Mouse (Mus musculus) lung, postnatal 36 days (tissue): ENCODE measurements around the gene Cdh3.

Experiments
- DNase-seq: peaks from one replicate; pipeline ENCODE4 v3.0.0; 2022; ENCODE audit warnings: mixed read lengths

The Cdh3 gene

GRCm38 (mm10) chr8:106527241-106528036, 16.7 kb downstream of the Cdh3 start:
- no peak for DNase-seq

DNA sequence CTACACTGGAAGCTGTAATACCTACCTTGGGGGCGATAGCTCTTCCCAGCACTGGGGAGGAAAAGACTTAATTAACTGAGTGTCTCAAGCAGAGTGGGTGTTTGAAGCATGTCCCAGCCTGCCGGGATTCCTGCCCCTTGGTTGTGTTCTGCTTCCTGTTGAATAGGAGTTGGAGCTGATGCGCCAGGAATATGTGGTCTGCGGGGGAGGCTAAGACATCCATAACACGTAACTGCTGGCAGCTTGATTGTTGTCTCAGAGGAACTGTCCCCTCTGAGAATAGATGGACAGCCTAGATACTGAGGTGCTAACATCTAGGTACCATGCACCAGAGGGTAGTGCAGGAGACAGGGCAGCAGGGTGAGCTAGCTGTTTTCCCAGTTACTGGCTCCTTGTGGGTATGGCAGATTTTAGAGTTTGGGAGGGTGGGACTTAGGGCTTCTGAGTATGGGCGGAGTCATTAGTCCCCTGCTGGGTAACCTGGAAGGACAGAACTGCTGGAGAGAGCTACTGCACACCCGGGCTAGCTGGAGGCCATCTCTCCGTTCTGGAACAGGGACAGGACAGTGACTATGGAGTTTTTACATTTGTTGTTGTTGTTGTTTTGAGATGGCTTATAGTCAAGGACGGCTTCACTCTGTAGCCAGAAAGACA, 18.0 kb downstream of the Cdh3 start:
- no peak for DNase-seq

GRCm38 (mm10) chr8:106529885-106530482, 19.3 kb downstream of the Cdh3 start:
- no peak for DNase-seq

- DNase-seq = peak; percentile 27
These were observed 19.9 kb downstream of the Cdh3 start for GRCm38 (mm10) chr8:106530566-106530965.

DNA sequence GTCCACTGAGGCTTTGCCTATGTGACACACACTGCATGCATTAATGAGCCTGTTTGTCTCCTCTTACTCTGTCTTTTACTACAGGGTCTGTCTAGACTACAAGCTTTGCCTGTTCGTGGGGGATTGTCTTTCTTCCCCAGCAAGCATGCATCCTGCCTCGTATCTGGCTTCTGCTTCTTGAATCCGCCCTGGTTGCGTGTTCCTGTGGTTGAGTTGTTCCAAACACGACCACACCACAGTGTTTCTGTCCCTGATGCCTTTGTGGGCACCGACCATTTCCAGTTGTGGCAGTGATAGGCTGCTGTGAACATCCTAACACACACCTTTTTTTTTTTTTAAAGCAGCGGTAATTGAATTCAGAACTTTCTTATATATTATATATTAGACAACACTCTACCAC, 23.0 kb downstream of the Cdh3 start:
- no peak for DNase-seq

DNA sequence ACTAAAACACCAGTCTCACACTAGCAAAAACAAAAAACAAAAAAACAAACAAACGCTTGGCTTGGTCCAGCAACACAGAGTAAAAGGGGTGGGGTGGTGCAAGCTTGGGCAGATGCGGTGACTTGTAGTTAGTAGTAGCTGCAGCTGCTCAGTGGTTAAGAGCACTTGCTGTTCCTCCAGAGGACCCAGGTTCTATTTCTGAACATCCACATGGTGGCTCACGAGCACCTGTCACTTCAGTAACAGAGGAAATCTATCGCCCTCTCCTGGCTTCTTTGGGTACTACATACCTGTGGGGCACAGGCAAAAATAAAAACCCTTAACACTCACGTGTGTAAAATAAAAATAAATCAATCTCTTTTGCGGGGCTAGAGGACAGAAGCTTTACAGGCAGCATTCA, 23.8 kb downstream of the Cdh3 start:
- peak; percentile 88 for DNase-seq

- DNase-seq = no peak
These were observed 24.8 kb downstream of the Cdh3 start for GRCm38 (mm10) chr8:106535448-106535847.

DNA sequence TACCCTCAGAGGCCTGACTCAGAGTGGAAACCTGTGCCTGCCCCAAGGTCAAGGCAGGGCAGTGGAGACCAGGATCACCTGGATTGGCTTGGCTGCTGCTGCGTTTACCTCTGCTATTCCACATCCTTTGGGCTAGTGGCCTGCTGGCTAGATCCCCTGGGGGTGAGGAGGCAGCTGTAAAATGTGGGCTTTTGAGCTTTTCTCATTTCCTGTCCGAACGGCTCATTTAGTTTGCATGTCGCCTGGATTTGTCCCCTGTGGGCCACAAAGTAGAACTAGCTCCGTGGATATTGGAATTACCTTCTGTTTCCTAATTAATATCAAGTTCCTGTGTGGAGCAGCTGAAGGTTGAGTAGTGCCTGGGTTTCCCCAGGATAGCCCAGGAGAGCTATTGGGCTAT, 28.5 kb downstream of the Cdh3 start:
- no peak for DNase-seq

GRCm38 (mm10) chr8:106541002-106541401, 30.3 kb downstream of the Cdh3 start:
- DNase-seq = no peak

- DNase-seq = no peak
These were observed 32.4 kb downstream of the Cdh3 start for GRCm38 (mm10) chr8:106543043-106543442.

DNA sequence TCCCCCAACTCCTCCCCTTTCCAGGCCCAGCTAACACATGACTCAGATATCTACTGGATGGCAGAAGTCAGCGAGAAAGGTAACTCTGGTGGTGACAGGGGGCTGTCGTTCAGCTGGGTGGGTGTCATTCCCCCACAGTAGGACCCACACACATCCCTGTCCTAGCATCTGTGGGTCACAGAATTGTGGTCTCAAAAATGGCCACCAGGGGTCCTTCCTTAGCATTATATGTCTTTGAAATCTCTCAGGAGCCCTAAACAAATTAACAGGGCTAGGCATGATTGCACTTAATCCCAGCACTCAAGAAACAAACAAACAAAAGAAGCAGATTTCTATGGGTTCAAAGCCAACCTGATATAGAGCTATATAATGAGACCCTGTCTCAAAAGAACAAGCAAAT, 34.5 kb downstream of the Cdh3 start:
- DNase-seq = peak; percentile 44

DNA sequence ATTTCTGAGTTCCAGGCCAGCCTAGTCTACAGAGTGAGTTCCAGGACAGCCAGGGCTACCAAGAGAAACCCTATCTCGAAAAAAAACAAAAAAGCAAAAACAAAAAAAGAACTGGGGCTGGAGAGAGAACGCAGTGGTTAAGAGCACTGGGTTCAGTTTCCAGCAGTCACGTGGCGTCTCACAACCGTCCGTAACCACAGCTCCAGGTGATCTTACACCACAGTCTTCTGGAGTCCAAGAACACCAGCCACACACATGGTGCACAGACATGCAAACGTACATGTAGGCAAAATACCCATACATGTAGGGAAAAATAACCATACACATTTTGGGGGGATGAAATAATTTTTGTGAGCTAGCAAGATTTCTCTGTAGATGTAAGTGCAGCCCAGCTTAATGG, 36.1 kb downstream of the Cdh3 start:
- DNase-seq = no peak

GRCm38 (mm10) chr8:106548366-106548936, 37.8 kb downstream of the Cdh3 start:
- DNase-seq = no peak

DNA sequence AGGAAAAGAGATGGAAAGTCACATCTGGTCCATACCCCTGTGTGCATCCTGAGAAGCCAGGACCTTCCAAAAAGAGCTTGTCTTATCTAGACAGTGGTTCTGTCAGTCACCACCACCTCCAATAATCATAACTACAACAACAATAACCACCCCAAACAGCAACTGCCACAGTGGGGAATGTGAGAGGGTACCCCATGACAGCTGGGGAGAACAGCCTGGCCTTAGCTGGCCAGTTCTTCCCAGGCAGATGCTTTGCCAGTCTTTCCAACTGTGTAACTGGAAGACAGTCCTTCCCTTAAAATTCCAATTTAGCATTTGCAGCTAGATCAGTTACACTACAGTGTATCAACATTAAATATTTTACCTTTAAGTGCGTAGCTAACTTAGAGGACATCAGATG, 40.2 kb downstream of the Cdh3 start:
- DNase-seq = no peak

GRCm38 (mm10) chr8:106554011-106554410, 43.3 kb downstream of the Cdh3 start:
- no peak for DNase-seq

- peak; percentile 10 for DNase-seq
These were observed 45.5 kb downstream of the Cdh3 start for GRCm38 (mm10) chr8:106556068-106556645.

DNA sequence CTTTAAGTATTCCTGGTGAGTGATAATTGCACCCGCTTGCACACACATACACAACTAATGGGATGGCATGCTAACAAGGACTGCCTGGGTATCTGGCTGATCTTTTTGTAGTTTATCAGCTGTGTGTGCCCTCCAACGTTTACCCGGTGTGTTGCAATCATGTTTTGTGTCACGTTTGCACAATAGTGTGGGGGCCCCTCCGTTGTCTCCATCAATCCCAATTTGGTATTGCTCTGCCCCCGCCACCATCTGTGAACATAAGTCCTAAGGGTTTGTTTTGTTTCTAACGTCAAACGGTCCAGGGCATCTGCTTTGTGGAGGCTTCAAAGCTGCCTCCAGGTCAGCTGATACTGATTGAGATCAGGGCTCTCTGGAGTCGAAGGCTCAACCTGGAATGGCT, 49.2 kb downstream of the Cdh3 start:
- no peak for DNase-seq

- DNase-seq = peak; percentile 88
These were observed 50.6 kb downstream of the Cdh3 start for GRCm38 (mm10) chr8:106561097-106561865.

GRCm38 (mm10) chr8:106563691-106564182, 53.0 kb downstream of the Cdh3 start:
- peak; percentile 50 for DNase-seq

DNA sequence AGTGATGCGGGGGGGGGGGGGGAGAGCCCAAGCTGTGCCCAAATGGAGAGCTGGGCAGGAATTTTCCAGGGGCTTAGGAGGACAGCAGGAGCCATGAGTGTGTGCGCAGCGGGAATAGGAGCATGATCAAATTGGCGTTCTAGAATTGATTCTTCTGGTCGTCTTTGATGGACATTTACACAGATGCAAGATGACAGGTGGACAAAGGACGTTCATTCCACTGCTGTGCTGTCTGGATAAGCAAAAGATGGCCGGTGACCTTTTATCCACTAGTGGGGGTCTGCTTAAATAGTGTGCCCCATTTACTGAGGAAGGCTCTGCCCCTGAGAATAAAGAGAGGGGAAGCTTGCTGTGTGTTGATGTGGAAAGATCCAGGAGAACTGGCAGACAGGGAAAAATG, 58.3 kb downstream of the Cdh3 start:
- DNase-seq = no peak

GRCm38 (mm10) chr8:106570386-106570785, 59.7 kb downstream of the Cdh3 start:
- DNase-seq = no peak

DNA sequence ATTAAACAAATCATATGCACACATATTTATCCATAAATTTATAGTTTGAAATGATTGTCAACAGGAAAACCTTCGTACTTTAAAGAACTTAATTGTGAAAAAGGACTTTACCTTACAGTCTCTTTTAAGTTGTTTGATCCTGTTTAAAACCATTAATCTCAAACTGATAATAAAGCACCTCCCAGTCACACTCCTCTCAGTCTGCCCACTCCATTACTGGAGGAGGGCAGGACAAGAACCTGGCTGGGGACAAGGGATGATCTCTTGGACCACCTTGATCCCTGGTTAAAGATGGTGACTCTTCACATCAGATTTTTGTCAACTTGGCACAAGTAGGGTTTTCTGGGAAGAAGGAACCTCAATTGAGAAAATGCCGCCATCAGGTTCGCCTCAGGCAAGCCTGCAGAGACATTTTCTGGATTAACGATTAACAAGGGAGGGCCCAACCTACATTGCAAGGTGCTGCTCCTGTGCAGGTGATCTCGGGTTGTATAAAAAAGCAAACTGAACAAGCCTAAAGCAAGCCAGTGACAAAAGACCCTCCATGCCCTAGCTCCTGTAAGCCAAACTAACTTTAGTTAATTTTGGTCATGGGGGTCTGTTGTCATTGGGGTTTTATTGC, 61.0 kb downstream of the Cdh3 start:
- DNase-seq = no peak
